Mouse (Mus musculus) right cerebral cortex, postnatal 25 days (tissue): ENCODE measurements around the gene Sipa1l1.
A peak's percentile ranks its signal among the peaks of the same experiment; 100 is the strongest.

ENCODE experiments used
- DNase-seq: peaks from one replicate; pipeline ENCODE4 v3.0.0; 2022

Sipa1l1 gene

DNA sequence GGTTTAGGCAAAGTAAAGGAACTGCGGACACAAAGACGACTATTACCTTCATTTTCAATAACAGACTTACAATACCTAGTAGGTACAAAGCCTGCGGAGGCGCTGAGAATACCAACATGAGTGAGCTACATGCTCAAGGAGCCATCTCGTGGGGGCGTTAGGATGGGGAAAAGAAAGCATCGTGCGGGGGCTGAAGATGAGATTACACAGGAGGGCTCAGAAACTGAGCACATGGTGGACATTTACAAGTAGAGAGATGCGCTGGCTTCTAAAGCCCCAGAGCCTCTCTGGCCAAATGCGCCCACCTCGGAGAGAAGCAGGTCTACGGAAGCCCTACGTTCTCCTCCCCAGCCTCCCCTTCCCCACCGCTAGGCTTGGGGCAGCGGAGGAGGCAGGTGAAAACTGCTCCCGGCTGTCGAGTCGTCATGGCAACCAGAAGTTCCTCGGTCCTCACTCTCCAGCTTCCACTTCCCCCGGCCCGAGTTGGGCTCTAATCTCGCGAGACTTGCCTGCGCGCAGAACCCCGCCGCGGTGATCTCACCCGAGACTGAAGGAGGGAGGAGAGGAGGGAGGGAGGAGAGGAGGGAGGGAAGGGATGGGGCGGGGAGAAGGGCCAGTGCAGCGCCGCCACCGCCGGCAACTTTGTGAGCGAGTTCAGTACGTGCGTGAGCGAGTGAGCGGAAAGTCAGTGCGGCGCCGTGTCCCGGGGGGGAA, at the start of gene Sipa1l1:
TSS of gene Sipa1l1 (plus strand) at position 501 of the 714 bp plus-strand sequence.
- peak; percentile 96 for DNase-seq

DNA sequence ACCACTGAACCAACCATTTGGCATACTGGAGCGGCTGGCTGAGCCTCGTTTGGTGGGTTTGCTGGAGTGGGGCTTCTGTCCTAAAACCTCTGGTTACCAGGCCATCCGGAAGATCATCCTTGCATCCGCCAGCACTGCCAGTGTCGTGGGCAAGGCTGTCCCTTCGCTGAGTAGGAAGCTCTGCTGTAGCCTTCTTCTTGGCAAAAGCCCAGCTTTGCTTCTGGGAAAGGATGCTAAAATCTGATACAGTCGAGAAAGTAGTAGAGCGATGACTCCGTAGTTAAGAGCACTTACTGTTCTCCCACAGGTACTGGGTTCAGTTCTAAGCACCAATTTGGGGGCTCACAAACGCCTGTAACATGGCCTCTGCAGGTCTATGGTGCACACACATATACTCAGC, 47.2 kb upstream of the Sipa1l1 start:
- DNase-seq = no peak

DNA sequence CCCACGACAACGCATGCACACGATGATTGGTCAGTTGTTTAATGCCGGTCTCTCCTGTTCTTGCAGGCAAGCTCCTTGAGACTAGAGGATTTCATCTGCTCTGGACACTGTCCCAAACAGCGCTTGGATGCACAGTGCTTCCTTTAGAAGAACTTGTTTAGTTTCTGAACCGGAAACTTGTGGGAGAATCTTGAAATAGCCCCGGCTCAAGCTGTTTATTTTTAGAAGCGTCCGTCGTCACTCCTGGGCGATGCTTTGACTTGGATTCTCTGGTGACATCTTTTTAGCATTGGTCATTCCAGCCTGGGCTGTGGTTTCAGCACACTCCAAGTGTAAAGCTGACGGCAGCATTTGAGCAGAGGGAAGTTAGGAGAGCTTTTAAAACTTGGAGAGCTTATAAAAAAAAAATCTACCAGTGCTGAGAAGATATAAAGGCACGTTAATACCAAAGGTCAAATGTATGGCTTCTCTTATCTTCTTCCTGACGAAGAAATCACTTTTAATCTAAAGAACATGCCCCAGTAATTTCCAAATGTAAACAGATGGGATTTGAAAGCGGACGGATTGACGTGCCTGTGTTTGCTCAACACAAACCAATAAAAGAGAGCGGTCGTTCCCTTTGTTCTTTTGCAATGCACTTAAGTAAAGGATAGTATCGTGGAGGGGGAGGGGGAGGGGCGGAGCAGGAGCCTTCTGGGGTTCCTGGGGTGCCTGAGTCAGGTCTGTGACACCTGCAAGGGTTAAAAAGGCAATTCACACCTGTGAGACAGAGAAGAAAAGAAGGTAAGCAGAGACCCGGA, 46.5 kb upstream of the Sipa1l1 start:
- DNase-seq = no peak

GRCm38 (mm10) chr12:82126796-82127195, 42.3 kb upstream of the Sipa1l1 start:
- DNase-seq = no peak

DNA sequence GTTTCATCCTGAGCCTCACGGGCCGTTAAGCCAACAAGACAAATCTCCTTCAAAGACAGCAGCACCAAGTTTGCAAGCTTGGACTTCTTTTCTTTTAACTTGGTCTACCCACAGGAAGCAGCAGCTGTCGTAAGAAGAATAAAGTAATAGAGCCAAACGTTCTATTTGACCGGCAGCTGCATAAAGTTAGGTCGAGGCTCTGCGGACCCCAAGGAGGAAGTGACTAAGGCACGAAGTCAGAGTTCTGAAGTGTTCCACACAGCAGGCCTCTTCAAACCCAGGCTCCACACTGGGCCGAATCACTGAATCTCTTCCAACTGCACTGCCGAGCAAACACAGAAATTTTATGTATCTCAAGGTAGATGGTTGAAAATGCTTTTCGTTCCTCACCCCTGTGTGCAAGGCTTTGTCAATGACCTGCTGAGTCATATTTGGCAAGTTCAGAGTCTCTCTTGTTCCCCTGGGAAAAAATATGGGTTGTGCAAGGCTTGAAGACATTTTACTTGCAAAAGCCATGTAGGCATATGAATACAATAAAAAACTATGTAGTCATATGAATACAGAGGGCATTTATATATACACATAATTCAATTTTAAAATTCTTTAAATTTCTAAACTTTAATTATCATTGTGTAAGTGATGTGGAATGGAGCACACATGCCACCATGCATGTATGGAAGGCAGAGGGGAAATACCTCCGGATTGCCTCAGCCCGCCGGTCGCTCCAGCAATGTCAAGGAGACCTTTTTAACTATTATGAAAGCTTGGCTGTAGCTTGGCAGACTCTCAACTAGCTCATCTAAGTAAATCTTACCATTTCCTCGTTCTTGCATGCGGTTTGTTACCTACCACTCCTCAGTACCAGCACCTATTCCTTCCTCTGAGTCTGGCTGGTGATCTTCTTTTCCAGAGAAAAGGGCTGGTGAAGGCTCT, 29.6 kb upstream of the Sipa1l1 start:
- no peak for DNase-seq

GRCm38 (mm10) chr12:82143371-82143770, 25.7 kb upstream of the Sipa1l1 start:
- DNase-seq = no peak

DNA sequence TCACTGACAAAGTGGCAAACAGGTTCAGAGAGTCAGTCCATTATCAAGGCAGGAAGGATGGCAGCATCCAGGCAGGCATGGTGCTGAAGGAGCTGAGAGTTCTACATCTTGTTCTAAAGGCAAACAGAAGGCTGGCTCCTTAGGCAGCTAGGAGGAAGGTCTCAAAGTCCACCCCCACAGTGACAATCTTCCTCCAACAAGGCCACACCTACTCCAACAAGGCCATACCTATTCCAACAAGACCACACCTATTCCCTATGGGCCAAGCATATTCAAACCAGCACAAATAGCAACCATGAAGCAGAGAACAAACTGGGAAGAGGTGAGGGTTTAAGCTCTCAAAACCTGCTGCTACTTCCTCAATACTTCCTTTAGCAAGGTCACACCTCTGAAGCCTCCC, 23.9 kb upstream of the Sipa1l1 start:
- DNase-seq = no peak

DNA sequence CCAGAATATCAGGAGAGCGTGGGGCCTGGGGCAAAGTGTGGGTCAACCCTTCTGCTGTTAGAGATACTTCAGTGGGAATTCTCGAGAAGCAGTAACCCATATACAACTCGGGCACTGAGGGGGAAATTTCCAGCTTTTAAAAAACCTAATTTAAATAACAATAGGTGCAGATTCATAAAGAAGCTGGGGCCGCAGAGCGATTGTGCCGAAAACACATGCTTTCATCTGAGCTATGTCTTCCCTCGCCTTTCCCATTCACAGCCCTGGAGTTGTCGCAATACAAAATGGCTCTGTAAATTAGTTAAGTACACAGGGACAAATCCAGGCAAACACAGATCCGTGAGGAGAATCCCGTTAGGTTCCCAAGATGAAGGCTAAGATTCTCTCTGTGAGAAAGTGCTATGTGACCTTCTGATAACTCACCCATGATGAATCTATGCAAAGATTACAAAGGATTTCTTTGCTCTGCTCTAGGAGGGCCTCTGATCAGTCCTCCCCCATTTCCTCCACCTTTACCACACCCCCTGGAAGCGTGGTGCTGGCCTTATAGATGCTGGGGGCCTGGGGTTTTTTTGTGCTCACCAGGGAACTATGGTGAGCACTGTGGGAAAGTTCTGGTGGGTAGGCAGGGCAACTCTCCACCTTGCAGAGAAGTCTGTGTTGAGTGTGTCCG, 22.0 kb upstream of the Sipa1l1 start:
- no peak for DNase-seq

- DNase-seq = no peak
Observed at GRCm38 (mm10) chr12:82148328-82148930, 20.7 kb upstream of the Sipa1l1 start.

DNA sequence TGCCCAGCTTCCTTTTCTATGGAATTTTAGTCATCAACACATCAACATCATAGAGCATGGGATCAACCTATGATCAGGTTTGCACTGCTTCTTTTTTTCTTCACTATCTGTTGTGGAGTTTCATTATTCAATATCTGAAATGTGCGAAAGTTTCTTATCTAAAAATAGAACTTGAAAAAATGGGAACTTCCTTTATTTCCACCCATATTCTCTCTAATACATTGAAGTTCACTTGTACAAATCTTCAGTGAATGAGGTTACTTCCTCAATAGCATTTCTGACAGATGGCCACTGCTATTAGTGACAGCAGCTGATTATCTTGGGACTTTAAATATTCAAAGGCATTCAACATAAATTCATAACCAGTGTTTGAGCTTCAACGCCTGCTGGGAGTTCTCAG, 18.1 kb upstream of the Sipa1l1 start:
- no peak for DNase-seq

DNA sequence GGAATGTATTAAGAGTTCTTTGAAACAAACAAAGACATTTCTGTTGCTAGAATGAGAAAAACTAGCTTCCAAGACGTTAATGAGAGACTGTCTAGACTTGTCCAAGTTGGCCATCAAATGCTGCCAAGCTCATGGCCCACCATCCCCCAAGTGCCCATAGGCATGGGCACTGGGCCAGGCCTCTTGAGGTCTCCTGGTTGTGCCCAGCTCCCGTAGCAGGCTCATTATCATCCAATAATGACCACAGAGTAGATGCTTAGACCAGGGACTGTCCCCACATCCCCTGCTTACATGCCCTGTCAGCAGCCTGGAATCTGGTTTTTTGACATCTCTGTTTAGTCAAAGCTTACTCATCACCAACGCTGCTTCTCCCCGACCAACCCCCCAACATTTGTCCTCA, 14.6 kb upstream of the Sipa1l1 start:
- DNase-seq = no peak

GRCm38 (mm10) chr12:82158516-82158915, 10.6 kb upstream of the Sipa1l1 start:
- peak; percentile 24 for DNase-seq

DNA sequence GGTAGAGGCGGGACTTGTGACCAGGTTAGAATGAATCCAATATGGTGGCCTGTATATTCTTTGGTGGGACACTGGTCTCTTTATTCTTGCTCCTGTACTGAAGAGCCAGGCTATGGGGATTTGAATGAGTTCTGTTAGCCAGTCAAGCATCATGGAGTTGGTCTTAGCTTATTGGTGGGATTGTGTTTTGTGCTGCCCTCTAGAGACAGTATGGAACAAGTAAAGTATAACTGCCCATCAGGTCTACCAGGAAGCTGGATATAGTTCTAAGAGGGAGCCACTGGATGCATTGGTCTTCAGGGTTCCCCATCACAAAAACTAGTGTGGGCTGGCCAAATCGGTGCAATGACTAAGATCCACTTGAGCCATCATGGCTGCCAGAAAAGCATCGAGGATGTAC, 9.7 kb upstream of the Sipa1l1 start:
- DNase-seq = no peak

GRCm38 (mm10) chr12:82165651-82166050, 3.5 kb upstream of the Sipa1l1 start:
- DNase-seq = no peak

DNA sequence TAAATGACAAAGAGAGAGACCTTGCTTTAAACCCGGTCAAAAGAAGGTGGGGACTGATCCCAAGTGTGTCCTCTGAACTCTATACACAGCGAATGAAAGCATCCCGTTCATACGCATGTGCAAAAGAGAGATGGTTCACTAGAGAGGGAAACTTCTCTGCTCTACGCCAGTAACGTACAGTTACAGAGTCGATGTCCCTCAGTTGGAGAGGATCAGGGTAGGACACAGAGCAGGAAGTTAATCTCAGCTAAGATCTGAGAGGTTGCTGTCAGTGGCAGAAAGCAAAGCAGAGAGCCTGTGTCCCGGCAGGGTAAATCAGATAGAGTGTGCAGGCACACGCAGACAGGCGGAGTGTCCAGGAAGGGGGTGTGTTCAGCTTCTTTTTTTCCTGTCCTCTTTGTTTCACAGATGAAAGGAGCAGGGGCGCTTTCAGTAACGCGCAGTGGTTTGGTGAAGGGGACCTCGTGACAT, 3.0 kb upstream of the Sipa1l1 start:
- DNase-seq = no peak

DNA sequence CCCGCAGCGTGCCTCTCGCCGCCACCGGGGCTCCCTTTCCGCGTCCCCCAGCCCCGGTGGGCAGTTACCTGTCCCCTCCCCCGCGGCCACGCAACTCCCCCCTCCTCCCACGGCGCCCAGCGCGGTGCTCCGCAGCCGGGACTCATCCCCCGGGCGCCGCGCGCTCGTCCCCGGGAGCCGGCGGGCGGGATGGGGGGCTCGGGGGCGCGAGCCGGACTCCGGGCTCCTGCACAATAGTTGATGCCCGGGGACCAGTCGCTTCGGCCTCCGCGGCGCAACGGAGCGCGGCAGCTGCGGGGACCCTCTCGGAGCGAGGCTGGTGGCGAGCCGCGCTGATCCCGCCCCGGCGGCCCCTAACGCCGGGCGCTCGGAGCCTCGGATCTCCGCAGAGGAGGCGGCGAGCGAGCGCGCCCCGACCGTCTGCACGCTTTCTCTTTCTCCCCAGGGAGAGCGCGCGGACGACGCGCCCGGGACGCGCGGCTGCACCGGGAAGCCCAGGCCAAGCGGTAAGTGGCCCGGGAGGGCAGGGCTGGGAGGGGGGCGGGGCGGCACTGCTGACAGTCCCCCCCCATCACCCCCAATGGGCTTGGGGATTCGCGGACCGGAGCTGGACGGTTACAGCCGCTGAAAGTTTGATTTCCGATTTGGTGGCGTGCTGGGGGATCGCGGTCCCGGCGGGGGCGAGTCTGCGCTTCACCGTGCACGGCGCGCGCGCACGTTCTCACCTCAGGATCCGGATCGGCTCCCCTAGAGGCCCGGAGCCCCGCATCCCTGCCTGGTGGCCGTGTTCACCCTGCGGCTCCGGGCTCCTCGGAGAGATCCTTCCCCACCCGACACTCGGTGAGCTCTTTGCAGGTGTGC, 681 bp downstream of the Sipa1l1 start:
- DNase-seq = peak; percentile 83

GRCm38 (mm10) chr12:82170461-82171279, 1.6 kb downstream of the Sipa1l1 start:
- no peak for DNase-seq

- DNase-seq = peak; percentile 26
Observed at GRCm38 (mm10) chr12:82171591-82171990, 2.5 kb downstream of the Sipa1l1 start.

DNA sequence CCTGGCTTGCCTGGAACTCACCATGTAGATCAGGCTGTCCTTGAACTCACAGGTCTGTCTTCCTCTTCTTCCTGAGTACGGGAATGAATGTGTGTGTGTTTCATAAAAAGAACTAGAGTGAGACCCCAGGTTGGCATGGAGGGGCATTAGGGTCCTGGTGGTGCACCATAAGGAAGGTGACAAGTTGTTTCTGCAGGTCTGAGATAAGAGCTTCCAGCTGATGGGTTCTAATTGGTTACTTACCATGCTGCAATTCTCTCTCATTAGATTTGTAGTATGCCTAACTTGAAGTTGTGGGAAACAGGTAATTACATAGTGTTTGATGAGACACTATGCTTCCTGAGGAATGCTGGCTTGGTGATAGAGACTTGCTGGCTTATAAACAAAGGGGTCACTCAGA, 4.5 kb downstream of the Sipa1l1 start:
- DNase-seq = no peak

DNA sequence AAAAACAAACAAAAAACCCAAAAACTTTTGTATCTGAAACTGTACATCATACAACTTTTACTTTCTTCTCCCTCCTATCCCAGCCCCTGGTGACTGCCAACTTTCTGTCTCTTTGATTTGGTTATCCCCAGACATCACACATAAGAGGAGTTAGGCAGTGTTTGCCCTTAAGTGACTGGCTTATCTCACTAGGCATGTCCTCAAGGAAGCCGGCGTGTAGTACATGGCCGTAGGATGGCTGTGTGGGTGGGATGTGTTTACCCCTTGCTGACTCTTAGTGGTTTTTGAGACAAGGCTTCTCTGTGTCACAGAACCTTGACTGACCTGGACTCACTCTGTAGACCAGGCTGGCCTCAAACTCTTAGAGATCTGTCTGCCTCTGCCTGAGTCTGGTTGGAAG, 6.6 kb downstream of the Sipa1l1 start:
- DNase-seq = no peak
